Mouse (Mus musculus) lung, adult 18-20 months (tissue): ENCODE results near the gene Arhgap35.

ENCODE experiments used
- DNase-seq, 2 experiments: peaks; one replicate each; pipeline ENCODE4 v3.0.0; 2022; ENCODE audit warnings: mixed read lengths in 2 of 2

The Arhgap35 gene

DNA sequence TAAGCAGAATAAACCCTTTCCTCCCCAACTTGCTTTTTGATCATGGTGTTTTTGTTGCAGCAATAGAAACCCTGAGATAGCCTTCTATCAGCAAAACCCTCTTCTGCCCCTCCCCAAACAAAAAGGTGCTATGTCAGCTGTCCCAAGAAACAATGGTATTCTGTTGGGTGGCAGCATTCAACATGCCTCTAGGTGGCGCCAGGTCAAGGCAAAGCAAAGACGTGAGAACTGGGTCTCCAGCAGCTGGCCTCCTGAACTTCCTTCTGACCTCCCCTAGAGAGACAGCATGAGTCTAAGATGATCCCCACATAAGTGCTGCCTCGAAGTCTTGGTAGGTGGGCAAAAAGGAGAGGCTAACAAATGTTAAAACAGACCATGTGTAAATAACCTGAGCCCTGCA lies 107.5 kb downstream of the Arhgap35 start:
- DNase-seq: peak; percentile 60 to 72

DNA sequence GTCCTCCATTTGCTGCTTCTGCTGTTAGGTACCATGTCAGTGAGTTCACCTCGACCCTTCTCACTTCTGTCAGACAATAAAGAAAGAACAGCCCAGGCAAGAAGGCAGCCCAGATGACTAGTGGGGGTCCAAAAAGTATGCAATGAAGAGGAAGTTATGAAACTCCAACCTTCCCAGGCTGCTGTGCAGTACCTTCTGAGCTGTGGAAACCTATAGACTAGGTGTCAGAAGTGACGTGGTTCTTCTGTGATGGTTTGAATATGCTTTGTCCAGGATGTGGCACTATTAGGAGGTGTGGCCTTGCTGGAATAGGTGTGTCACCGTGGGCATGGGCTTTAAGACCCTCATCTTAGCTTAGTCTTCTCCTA lies 109.6 kb downstream of the Arhgap35 start:
- no peak for DNase-seq

DNA sequence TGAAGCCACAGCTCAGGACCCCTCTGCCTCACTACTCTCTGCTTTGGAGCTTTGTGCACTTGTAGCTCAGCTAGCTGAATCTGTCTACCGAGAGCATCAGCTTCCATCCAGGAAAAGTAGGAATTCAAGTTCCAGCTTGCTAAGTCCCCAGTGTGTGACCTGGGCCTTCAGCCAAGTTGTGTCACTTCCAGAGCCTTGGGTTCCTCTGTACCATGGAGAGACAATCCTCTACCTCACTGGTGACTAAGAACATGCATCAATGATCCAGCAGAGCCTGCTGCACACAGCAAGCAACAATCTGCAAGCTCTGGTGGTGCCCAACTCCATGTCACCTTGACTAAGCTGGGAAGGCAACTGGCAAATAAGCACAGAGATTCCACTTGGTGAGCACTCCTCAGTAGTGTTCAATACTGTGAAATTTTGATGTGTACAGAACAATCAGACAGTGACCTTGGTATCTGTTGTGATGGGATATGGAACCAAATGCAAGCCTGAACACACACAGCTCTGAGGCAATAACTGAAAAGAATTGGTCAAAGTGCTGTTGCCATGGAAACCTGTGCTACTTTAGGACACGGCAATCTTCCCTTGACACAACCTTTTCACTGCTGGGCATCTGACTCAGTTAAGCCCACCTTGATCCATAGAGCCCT lies 110.1 kb downstream of the Arhgap35 start:
- no peak for DNase-seq

DNA sequence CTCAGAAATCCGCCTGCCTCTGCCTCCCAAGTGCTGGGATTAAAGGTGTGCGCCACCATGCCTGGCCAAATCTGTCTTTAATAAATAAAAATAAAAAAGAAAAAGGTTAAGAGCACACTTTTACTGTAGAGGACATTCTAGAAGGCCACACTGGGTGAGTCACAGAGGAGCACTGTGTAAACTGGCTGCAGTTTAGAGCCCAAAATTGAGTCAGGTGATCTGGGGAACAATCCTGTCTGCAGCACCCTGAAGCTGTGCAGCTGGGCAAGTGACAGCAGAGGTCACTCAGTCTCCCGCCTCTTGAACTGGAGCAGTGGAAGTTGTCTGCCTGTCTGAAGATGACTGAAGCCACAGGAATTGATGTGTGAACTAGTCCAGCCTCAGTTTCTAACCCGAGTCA lies 113.2 kb downstream of the Arhgap35 start:
- DNase-seq: no peak

DNA sequence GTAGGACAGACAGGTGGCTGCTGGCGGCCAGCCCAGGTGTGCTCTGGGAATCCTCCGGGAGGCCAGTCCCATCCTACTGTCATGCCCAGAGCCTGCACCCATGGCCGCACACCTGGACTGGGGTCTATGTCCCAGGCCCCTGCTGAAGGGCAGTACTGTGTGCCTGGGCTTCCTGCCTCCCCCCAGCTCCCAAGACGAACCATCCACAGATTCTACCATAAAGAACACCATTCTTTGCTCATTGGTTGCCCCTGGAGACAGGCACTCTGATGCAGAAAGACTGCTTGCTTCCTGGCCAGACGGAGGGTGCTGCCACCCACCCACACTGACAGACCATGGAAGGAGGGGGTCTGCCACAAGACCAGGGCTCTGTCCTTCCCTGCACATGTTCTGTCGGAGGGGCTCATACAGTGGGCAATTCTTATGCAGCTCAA lies 115.1 kb downstream of the Arhgap35 start:
- no peak for DNase-seq

DNA sequence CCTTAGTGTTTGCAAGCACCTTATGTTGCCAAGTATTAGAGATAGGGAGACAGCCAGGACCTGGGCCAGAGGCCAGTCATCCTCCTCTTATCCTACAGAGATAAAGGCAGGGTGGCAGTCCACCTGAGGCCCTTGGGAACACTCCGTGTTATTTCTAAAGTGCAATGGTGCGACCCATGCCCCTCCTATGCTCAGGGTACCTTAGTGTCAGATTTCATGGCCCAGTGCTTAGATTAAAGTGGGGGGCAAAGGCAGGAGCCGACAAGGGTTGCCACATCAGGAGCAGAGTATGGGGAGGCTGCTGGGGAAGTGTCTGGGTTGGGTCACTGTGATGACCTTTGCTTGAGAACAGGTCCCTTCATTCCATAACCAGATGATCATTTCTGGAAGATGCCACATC lies 118.5 kb downstream of the Arhgap35 start:
- no peak for DNase-seq

DNA sequence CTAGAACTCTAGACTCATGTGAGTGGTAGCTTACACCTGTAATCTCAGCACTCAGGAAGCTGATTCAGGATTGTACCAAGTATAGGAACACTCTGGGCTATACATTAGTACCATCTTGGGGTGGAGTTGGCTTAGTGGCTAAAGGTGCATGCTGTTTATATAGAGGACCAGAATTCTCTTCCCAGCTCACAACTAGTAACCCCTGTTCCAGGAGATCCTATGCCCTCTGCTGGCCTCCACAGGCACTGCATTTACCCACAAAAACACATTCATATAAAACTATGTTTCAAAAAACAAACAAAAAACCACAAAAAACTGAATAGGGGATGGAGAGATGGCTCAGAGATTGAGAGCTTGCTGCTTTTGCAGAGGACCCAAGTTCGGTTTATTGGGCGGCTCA lies 121.4 kb downstream of the Arhgap35 start:
- peak in 1 of 2 experiments; percentile 20 for DNase-seq

DNA sequence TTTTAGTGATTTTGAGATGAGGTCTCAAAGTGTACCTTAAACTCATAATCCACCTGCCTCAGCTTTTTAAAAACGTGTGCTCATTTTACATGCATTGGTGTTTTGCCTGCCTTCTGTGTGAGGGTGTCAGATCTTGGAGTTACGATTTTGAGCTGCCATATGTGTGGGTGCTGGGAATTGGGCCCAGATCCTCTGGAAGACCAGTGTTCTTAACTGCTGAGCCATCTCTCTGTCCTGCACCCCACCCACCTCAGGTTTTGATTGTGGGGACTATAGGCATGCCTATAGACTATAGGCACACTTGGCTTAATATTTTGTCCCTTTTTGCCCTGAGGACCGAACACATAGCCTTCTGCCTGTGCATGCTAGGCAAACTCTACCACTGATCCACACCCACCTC lies 122.6 kb downstream of the Arhgap35 start:
- DNase-seq: no peak

DNA sequence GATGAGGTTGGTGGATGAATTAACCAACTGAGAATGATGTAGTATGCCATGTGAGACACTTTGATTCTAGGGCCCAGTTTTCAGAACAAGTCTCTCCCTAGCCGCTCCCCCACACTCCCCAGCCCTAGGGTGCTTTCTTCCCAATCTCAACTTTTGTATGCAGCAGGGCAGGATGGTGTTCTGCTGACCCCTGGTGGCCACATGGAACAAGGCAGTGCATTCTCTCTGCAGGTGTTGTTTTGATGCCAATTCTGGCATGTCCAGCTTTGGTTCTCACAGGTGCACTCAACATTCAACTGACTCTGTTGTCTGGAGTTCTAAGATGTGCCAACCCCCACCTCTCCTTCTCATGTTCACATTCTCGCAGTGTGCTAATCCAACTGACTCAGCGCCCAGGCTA lies 123.0 kb downstream of the Arhgap35 start:
- peak; percentile 52 to 62 for DNase-seq

DNA sequence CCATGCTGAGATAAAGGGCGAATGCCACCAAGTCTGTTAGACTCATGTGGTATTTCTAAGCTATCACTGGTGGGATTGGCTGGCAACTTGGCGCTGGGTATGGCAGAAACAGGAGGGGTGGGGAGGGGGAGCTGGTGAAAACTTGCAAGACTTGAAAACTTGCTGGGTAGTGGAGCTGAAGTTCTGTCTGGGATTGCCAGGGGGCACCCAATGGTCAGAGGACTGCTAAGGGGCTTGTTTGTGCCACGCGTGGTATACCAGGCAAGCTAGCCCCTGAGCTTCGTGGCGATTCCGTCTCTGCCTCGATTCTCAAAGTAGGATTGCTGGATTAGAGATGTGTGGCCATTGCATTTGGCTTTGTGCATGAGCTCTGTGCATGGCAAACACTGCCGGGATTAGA lies 124.8 kb downstream of the Arhgap35 start:
- DNase-seq: peak in 1 of 2 experiments; percentile 10

DNA sequence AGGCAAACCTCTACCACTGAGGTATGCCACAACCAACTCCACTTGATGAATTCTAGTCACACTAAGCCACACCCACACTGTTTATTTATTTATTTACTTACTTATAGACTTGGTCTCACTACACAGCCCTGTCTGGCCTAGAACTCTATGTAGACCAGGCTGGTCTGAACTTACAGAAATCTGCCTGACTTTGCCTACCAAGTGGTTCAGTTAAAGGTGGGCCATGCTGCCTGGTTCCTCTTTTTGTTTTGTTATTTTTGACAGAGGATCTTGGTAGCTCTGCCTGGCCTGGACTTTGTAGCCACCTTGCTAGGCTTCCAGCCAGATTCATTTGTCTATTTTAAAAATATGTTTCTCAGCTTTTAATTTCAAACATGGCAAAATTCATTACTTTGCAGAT lies 126.0 kb downstream of the Arhgap35 start:
- no peak for DNase-seq

DNA sequence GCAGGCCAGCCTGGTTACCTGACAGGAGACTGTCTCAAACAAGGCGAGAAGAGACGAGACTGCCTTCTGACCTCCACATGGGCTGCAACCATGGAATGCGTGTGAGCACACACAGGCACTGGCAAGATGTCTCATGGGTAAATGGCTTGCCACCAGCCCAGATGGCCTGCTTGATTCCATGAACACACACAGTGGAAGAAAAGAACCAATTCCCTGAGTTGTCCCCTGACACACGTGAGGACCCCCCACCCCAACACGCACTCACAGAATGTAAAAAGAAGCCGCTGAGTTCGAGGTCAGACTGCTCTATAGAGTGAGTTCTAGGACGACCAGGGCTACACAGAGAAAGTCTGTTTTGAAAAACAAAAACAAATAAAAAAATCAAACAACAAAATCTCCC lies 137.2 kb downstream of the Arhgap35 start, which contains the start of gene Npas1:
TSS of gene Npas1 (minus strand) at position 101 of the 400 bp plus-strand sequence.
- DNase-seq: no peak

DNA sequence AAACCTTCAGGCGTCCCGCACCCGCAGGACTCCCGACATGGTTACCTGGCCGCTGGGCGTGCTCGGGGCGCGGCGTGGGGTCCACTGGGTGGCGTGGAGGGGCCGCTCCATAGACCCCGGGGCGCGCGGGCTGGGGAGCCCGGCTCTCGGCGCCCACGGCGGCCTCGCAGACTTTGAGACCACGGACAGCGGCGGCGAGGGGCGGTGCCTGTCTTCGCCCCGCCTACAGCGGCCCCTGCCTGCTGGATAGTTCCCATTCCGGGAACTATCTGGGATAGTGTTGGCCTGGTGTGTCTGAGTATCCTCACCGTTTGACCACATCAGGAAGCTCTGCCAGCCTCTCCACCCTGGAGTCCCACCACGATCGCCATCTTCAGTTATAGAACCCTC lies 138.2 kb downstream of the Arhgap35 start:
- no peak for DNase-seq

DNA sequence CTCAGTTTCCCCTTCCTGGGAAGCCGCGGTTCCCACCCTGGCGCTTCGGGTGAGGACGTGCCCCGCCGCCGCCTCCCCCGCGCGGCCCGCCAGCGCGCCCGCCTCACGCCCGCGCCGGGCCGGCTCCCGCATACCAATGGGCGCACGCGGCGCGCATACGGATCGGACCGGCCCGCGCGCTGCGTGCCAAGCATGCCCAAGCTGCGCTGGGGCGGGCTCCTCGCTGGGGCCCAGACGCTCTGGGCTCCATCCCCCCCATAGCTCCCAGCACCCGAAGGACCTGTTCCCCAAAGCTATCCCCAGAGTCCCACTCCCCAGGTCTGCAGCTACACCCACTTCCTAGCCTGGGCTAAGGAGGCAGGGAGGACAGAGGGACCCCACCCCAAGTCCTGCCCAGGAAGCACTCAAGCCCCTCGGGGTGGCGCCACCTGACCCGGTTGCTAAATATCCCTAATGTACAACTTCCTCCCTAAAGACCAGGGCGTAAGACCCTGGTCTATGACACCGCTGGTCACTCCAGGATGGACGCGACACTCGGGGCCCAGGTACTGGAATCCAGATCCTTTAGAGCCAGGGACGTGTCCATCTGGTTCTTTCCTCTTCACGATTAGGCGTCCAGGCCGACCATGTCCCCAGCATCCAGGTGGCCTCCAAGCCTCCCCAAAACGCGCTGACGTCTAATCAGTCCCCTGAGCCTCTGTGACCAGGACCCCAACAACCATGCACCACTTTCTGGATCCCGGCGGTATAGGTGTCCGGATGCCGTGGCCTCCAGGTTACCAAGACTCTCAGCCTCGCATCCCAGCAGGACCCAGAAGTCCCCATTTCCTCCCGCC lies 138.8 kb downstream of the Arhgap35 start:
- no peak for DNase-seq

DNA sequence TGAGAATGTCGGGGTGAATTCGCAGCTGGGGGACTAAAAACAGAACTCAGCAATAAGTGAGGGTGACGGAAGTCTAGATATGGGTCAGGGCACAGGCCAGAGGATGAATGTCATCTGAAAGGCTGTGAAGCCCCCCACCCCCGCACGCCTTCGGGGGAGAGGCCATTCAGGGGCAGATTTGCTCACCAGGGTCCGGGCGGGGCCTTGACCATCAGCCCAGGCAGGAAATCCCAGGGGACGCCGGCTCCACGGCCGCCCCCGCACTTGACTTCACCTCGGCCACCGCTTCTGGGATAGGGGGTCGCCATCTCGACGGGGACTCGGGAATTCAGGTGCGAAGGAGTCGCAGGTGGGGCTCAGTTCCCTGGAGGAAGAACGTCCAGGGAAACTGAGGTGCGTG lies 139.5 kb downstream of the Arhgap35 start:
- no peak for DNase-seq

DNA sequence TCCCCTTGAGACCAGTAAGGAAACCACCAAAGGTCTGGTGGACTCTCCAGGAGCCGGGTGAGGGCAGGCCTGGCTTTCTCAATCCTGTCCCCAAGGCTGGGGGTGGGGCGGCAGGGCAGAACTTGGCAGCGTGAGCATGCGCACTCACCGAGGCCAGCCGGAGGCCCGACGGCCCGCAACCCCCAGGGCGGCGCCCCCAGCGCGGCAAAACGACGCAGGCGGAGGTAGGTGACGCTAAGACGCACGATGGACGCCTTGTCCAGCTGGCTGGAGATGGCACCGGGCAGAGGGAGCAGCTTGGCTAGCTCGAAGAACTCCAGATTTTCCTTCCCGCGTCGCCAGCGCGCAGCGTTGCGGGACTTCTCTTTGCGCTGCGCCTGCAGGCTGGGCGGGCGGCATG lies 140.3 kb downstream of the Arhgap35 start:
- peak in 1 of 2 experiments; percentile 36 for DNase-seq

DNA sequence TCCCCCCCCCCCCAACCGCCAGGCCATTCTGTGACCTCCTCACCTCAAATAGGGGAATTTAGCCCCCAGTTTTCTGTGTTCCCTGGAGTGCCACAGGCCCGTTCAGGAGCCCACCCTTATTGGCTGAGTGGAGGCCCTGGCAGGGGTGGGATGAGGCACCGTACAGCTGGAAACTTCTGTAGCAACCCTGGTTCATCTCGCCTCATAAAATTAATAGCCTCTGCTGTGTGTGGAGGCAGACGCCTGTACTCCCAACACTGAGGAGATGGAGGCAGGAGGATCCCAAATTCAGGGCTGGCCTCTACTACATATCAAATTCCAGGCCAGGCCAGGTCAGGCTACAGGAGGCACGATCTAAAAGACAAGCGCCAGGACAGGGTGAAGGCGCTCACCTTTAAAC lies 140.9 kb downstream of the Arhgap35 start:
- no peak for DNase-seq

DNA sequence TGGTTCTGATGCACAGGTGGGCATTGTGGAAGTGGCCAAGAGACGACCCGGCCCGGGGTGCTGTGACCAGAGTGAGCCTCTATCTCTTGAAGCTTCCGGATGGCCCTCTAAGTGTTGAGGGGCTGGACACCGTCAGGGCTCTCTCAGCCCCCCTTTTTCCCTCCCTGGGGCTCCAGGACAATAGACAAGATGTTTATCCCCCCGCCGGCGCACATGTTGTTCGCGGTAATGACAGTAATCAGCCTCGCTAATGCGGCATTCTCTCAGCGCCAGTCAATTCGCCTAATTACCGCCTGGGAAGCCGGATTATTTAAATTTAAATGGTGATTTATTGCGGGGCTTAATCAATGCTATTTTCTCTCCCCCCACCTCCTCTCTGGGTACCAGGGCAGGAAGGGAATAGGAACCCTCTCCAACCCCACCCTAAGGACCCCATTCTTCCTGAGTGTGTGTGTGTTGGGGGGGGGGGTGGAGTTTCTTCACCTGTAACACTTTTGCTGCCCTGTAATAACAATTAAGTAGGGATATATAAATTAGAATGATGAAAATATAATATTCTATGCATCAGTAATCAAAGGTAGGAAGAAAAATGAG lies 142.6 kb downstream of the Arhgap35 start:
- DNase-seq: no peak

DNA sequence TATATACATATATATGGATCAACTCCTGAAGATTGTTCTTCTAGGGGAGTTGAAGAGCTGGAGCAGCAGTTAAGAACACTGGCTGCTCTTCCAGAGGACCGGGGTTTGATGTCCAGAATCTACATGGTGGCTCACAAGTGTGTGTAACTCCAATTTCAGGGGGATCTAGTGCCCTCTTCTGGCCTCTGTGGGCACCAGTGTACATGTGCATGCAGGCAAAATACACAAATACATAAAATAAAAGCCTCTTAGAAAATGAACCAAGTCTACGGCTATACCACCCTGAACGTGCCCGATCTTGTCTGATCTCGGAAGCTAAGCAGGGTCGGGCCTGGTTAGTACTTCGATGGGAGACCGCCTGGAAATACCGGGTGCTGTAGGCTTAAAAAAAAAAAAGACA lies 143.2 kb downstream of the Arhgap35 start:
- no peak for DNase-seq

DNA sequence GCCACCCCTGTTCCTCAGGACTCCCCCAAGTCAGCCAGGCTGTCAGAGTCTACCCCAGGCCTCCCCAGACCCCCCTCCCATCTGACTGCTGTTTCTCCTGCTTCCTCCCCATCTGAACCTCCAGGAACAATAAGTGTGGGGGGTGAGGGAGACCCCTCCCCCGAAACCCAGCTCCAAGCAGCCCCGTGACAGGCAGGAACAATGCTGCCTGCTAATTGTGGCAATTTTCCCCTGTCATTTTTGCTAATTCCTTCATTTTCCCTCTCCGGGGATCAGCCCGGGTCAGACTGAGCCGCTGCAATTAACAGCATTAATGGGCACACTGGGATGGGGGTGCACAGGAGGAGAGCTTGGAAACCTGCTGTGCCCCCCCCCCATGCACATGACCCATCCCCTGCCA lies 146.7 kb downstream of the Arhgap35 start:
- no peak for DNase-seq

DNA sequence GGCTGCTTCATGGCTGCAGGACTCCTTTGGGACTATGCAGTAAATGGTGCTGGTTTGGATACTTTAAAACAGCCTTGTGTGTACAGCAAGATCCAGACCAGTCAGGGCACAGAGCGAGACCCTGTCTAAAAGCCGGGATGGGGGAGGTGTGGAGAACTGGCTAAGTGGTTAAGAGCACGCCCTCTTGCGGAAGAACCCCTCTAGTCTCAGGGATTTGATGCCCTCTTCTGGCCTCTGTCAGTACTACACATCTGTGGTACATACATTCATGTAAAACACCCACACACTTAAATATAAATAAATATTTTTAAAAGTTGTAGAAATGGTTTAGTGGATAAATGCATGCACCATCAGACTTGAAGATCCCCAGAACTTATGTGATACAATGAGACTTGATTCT lies 148.2 kb downstream of the Arhgap35 start:
- no peak for DNase-seq

DNA sequence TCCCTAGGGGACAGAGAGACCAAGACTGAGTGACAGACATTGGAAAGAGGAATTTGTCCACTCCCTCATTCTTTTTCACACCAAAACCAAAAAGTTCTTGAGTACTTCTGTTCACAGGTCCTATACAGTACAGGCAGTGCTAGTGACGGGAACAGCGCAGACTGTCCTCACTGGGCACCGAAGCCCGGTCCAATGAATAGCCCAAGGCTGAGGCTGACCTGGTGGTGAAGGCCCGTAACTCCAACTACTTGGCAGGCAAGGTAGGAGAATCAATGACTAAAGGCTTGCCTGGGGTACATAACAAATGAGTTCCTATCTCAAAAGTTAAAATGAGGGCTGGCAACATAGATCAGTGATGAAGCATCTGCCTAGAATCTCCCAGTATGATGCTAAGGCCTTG lies 149.2 kb downstream of the Arhgap35 start:
- no peak for DNase-seq

DNA sequence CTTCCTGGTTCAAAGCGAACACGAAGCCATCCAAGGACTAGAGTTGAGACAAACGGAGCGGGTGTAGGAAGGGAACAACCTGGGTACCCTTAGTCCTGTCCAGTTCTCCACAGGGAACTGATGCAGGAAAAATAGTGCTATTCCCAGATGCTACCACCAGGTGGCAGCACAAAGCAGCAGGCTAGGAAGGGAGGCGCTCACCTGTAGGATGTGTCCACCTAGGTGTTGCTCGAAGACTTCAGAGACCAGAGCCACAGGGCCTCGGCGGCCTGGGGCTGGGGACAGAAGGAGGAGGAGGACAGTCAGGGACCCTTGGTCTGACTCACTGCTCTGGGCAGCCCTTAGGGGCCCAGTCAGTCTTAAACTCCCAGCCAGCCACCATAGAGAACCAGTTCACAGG lies 149.6 kb downstream of the Arhgap35 start:
- peak; percentile 62 to 75 for DNase-seq

DNA sequence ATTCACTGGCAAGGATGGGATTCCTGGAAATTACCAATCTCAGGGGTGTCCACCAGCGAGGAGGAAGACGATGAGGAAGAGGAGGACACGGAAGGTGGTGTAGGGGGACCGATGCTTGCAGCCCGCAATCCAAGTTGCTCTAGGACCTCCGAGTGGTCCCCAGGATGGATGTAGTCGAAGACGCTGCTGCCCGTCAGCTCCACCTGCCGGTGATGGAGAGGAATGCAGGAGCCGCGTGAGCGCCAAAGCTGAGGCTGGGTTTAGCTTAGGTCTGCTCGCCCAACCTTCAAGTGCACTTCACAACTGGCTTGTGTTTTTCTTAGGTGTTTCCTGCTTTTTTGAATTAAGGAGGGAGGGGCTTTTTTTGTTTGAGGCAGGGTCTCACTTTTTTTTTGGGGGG lies 151.6 kb downstream of the Arhgap35 start:
- peak; percentile 75 to 77 for DNase-seq
